Mouse (Mus musculus) C2C12 (cell line): Measurements from ENCODE around the gene Rpl36al. TPM values are rescaled to one million over a fixed set of nuclear protein-coding genes. Genes with fewer than 3 reads are reported as not detected.

Experiments used
- H3K27me3 ChIP-seq: one replicate; pipeline ENCODE4 v1.6.1; 2011; ENCODE audit not compliant: control insufficient read depth, insufficient read depth, insufficient read length
- H3K36me3 ChIP-seq: one replicate; pipeline ENCODE4 v1.6.1; 2011; ENCODE audit not compliant: control insufficient read depth, insufficient read depth
- H3K4me3 ChIP-seq: one replicate; pipeline ENCODE4 v1.5.1; 2011; ENCODE audit warnings: mild to moderate bottlenecking, control low read depth; ENCODE audit not compliant: poor library complexity, insufficient read depth, severe bottlenecking
- H3K79me2 ChIP-seq: one replicate; pipeline ENCODE4 v1.6.1; 2011; ENCODE audit not compliant: control insufficient read depth, insufficient read depth
- H3K79me3 ChIP-seq: one replicate; pipeline ENCODE4 v1.6.1; 2011; ENCODE audit warnings: low read depth, control low read depth
- H3ac ChIP-seq: one replicate; pipeline ENCODE3; 2011; ENCODE audit warnings: low read depth; ENCODE audit not compliant: control insufficient read depth, insufficient read length
- CEBPB ChIP-seq: IDR thresholded peaks from one replicate; pipeline ENCODE4 v1.6.1; 2011; ENCODE audit warnings: low read depth, mild to moderate bottlenecking, control low read depth, moderate library complexity
- CTCF ChIP-seq: IDR thresholded peaks from one replicate; pipeline ENCODE4 v1.5.1; 2011; ENCODE audit not compliant: control insufficient read depth, insufficient read depth, insufficient read length
- FOSL1 ChIP-seq: IDR thresholded peaks from one replicate; pipeline ENCODE4 v1.8.0; 2011; ENCODE audit warnings: mild to moderate bottlenecking, low read length; ENCODE audit not compliant: poor library complexity, insufficient read depth, severe bottlenecking
- MAX ChIP-seq: IDR thresholded peaks from one replicate; pipeline ENCODE4 v1.6.1; 2011; ENCODE audit warnings: mild to moderate bottlenecking, control low read depth
- MYOD1 ChIP-seq: IDR thresholded peaks from one replicate; pipeline ENCODE4 v1.6.1; 2011; ENCODE audit warnings: low read depth; ENCODE audit not compliant: control insufficient read depth, insufficient read length
- MYOG ChIP-seq: IDR thresholded peaks from one replicate; pipeline ENCODE4 v1.6.1; 2011; ENCODE audit not compliant: control insufficient read depth, insufficient read length; ENCODE audit errors: extremely low read depth
- USF1 ChIP-seq: IDR thresholded peaks from one replicate; pipeline ENCODE4 v1.6.1; 2011; ENCODE audit warnings: low read depth, mild to moderate bottlenecking, control low read depth, moderate library complexity
- polyA plus RNA-seq: library from polyadenylated mRNA; unstranded; fragments of >200 nt; fragmentation: generic; extraction: Trizol; gene quantifications from one replicate; pipeline ENCODE4 v1.2.1, GENCODE M21; 2012; ENCODE audit warnings: missing spikeins

The Rpl36al gene
- polyA plus RNA-seq, 1 experiment, result 980 TPM

- Histone ChIP-seq H3K4me3 (peak overlapping the region; percentile 89), H3K27me3 (no peaks in the 10 kb centered on the region), H3ac (peak overlapping the region; percentile 90), H3K79me2 (peaks cover 85% of the 10 kb centered on the region), H3K79me3 (peaks cover 60% of the 10 kb centered on the region), H3K36me3 (peaks cover 52% of the 10 kb centered on the region)
- no peak for TF ChIP-seq CEBPB
- TF ChIP-seq CTCF, result peak; percentile 5
- no peak for TF ChIP-seq MYOG
- TF ChIP-seq USF1, result no peak
- peak; percentile 52 for TF ChIP-seq MAX
- no peak for TF ChIP-seq MYOD1
- TF ChIP-seq FOSL1, result no peak
Observed at GRCm38 (mm10) chr12:69197378-69198163, 13.7 kb upstream of the Rpl36al start.

- no peaks in the 10 kb centered on the region for H3K27me3 ChIP-seq
- peaks cover 52% of the 10 kb centered on the region for H3K36me3 ChIP-seq
- TF ChIP-seq FOSL1 (no peak), CTCF (no peak), MAX (no peak), MYOG (no peak), CEBPB (no peak)
- H3ac ChIP-seq, result peak within 1 kb of the TSS; percentile 90
- H3K4me3 ChIP-seq, result peak within 1 kb of the TSS; percentile 89
- H3K79me3 ChIP-seq, result peaks cover 63% of the 10 kb centered on the region
- H3K79me2 ChIP-seq, result peaks cover 87% of the 10 kb centered on the region
Observed at GRCm38 (mm10) chr12:69196444-69197377, 12.8 kb upstream of the Rpl36al start, which contains the start of gene Gm49383. Gm49383 (minus strand) TSS chr12:69197104.

GRCm38 (mm10) chr12:69192637-69193036 lies 8.8 kb upstream of the Rpl36al start:
- Histone ChIP-seq H3ac (no peak overlapping the region), H3K36me3 (peaks cover 56% of the 10 kb centered on the region), H3K4me3 (no peak overlapping the region), H3K79me2 (peaks cover 78% of the 10 kb centered on the region), H3K79me3 (peaks cover 49% of the 10 kb centered on the region), H3K27me3 (no peaks in the 10 kb centered on the region)
- TF ChIP-seq MAX, result no peak
- TF ChIP-seq MYOD1, result no peak
- no peak for TF ChIP-seq CEBPB
- TF ChIP-seq USF1, result no peak
- TF ChIP-seq CTCF, result no peak
- no peak for TF ChIP-seq FOSL1
- no peak for TF ChIP-seq MYOG

GRCm38 (mm10) chr12:69191396-69191795 lies 7.5 kb upstream of the Rpl36al start:
- H3K4me3 ChIP-seq, result no peak overlapping the region
- no peak for TF ChIP-seq MAX
- TF ChIP-seq MYOG, result no peak
- TF ChIP-seq MYOD1, result no peak
- no peak for TF ChIP-seq CTCF
- no peak for TF ChIP-seq FOSL1
- TF ChIP-seq USF1, result no peak
- no peak for TF ChIP-seq CEBPB
- H3K36me3 ChIP-seq, result peaks cover 66% of the 10 kb centered on the region
- peaks cover 55% of the 10 kb centered on the region for H3K79me3 ChIP-seq
- peaks cover 78% of the 10 kb centered on the region for H3K79me2 ChIP-seq
- no peaks in the 10 kb centered on the region for H3K27me3 ChIP-seq
- no peak overlapping the region for H3ac ChIP-seq

GRCm38 (mm10) chr12:69190522-69190921 lies 6.6 kb upstream of the Rpl36al start:
- peaks cover 78% of the 10 kb centered on the region for H3K79me2 ChIP-seq
- peaks cover 53% of the 10 kb centered on the region for H3K79me3 ChIP-seq
- peaks cover 73% of the 10 kb centered on the region for H3K36me3 ChIP-seq
- no peaks in the 10 kb centered on the region for H3K27me3 ChIP-seq
- H3K4me3 ChIP-seq, result no peak overlapping the region
- TF ChIP-seq MYOD1, result no peak
- no peak for TF ChIP-seq USF1
- TF ChIP-seq FOSL1, result no peak
- TF ChIP-seq CTCF, result no peak
- TF ChIP-seq MYOG, result no peak
- TF ChIP-seq CEBPB, result no peak
- TF ChIP-seq MAX, result no peak
- H3ac ChIP-seq, result no peak overlapping the region
